Mouse (Mus musculus): Measurements from ENCODE around the gene Epo. TPM values are rescaled to one million over a fixed set of nuclear protein-coding genes. Genes with fewer than 3 reads are reported as not detected.

The Epo gene
- not detected for total RNA-seq (2022)

DNA sequence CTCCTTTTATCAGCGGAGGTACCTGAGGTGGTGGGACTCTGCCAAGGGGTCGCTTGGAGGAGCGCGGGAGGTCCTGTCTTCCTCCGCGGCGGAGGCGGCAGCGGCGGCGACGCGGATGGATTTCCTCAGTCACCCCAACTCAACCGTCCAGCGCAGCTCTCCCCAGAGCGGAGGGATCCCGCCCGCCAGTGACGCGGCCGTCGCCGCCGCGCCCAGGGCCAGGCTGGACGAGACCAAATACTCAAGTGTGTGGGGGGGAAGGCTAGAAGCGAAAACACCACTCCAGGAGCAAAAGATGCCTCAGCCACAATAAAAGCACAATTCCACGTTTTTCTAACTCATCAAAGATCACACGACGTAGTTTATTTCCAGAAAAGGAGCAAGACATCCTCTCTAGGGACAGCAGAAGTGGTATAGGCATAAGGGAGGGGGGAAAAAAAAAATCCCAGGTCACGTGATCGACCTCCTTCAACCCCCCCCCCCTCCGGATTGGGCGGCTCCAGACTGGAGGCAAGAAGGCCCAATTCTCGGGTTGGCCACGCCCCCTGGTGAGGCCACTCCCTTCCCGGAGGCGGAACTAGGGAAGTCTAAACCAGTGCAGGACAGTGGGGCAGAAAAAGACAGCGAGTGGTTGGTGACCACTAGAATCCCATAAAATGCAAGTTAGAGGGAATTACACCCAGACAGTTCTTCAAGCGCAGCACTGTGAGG lies at the start of gene Epo, which contains the start of gene Gnb2:
TSS of gene Epo (minus strand) at position 126 of the 711 bp plus-strand sequence.
TSS of gene Gnb2 (minus strand) at position 394 of the 711 bp plus-strand sequence.
- peak; percentile 99 for DNase-seq (ENCODE audit: low spot score)

DNA sequence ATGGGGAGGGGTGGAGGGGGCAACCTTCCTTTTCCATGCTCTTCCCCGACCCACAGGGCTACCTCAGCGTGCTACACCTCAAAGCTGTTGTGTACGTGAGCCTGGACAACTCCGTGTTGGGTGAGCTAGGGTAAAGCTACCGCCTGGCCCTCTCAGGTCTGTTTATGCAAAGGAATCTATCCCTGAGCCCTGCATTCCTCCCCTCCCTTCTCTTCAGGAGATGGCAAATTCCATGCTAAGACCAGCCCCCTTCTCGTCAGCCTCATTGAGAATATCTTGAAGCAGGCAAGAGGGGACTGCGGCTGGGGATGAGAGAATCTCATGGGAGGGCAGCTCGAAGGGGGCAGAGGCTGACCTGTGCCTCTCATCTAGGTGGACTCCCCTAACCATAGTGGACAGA lies 49.7 kb upstream of the Epo start:
- DNase-seq (ENCODE audit: low spot score) = no peak

DNA sequence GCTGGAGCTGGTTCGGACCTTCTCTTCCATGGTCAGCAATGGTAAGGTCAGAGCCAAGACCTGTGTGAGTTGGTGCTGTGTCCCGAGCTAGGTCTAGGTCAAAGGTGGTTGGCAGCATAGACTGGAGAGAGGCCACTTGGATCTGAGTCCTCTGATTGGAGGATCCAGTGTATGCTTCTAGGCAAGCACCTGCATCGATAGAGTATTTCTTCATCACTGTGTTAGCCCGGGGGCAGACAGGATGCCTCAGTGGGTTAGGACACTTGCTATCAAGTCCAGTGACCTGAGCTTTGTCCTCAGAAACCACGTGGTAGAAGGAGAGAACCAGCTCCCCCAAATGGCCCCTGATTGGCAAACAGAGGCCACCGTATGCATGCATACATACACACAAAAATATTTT lies 47.2 kb upstream of the Epo start:
- no peak for DNase-seq (ENCODE audit: low spot score)

DNA sequence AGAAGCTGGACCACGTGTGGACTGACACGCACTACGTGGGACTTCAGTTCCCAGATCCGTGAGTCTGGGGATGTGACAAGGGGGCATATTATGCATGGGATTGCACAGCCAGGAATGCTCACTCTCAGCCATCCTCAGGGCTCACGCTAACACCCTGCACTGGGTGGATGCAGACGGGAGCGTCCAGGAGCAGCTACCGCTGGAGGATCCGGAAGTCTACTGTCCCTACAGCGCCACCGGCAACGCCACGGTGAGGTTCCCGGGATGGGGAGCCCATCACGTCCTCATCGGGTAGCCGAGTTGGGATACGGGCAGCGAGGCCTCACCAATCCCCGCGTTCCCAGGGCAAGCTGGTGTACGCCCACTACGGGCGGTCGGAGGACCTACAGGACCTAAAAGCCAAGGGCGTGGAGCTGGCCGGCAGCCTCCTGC lies 41.4 kb upstream of the Epo start:
- peak; percentile 19 for DNase-seq (ENCODE audit: low spot score)

DNA sequence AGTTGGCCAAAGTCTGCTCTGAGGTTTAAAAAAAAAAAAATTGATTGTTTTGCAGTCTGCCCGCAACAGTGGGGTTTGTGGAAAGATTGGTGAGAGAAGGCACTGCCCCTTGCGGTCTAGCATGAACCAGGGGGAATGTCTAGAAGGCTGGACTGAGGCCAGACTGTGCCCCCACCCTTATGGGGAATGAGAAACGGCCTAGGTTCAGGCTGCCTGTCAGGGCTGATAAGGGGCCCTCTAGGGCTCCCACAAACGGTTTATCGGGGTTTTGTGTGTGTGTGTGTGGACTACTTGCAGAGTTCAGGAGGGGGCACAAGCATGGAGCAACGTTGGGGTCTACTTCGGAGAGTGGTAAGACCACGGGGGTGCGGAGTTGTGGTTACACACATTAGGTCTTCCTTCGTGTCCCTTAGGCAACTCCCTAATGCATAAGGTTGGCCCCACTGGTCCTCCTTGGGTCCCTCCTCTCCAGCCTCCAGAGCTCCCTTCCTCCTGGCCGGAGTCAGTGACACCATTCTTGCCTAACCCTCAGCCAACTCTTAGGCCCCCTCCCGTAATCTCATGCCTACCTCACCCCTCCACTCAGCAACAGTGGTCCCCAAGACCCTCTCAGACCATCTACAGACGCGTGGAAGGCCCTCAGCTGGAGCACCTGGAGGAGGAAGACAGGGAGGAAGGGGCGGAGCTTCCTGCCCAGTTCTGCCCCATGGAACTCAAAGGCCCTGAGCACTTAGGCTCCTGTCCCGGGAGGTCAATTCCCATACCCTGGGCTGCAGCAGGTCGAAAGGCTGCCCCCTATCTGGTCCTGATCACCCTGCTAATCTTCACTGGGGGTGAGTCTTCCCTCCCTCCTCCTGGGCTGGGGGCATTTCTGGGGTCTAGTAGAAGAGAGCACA lies 37.9 kb upstream of the Epo start:
- no peak for DNase-seq (ENCODE audit: low spot score)

DNA sequence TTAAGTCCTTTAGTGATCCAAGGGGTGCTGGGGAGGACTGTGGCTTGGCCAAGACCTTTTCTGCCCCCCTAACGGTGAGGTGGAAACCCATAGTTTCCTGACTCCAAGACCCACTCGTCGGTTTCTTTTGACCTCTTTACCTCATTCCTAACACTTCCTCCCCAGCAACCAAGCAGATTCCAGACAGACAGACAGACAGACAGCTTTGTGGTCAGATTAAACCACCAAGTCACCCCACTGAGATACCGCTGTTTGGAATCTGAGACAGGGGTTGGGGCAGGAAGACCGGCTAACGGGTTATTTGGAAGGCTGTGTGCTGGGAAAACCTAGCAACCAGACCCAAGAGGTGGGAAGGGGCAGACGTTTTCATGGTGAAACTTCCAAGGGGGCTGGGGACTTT lies 37.1 kb upstream of the Epo start:
- DNase-seq (ENCODE audit: low spot score) = no peak

DNA sequence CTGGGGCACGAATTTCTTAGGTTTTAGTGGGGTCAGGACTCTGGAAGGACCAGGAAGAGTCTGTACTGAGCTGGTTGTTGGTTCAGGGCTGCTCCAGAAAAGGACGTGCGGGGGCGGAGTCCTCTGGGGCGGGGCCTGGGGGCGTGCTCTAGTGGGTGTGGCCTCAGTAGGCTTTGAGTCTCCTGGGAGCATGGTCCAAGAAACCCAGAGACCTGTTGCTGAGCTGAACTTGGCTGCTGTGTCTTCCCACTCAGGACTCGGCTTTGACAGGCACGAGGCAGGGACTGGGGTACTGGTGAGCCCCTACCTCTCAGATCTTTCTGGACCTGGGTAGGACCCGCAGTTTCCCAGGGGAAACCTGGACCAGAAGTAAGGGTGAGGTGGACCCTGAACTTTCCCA lies 36.6 kb upstream of the Epo start, which contains the start of gene Tfr2:
TSS of gene Tfr2 (plus strand) at position 176 of the 400 bp plus-strand sequence.
- peak; percentile 31 for DNase-seq (ENCODE audit: low spot score)

DNA sequence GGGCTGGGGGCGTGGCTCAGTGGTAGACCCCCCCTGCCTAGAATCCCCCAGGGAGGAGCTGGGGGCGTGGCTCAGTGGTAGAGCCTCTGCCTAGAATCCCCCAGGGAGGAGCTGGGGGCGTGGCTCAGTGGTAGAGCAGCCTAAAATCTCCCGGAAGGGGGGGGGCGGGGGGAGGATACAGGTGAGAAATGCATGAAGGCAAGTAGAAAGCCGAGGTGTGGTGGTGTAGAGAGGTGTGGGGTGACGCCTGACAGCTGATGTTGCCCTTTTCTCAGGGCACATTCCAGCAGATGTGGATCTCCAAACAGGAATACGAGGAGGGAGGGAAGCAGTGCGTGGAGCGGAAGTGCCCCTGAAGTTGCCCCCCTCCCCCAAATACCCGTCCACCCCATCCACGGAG lies 36.0 kb upstream of the Epo start:
- DNase-seq (ENCODE audit: low spot score) = no peak

DNA sequence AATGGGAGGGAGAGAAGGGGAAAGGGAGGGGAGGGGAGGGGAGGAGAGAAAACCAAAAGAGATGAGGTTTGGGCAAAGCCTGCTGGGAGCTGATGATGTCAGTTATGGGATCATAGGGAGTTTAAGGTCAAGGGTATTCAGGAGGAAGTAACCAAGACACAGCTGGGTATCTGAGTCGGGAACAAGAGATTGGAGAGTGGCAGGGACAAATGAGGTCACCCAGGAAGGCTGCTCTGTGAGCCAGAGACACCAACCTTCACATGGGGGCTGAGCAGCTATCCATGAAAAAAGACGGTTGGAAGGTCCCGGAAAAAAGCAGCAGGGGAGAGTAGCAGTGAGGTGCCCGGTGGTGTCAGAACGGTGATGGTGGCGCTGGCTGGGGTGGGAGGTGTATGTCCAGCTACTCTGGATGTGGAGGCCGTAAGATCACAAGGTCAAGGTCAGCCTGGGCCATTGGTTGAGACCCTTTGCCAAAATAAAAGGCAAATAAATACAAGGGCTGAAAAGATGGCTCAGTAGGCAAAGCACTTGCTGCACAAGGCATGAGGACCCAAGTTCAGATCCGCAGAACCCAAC lies 35.3 kb upstream of the Epo start:
- no peak for DNase-seq (ENCODE audit: low spot score)

DNA sequence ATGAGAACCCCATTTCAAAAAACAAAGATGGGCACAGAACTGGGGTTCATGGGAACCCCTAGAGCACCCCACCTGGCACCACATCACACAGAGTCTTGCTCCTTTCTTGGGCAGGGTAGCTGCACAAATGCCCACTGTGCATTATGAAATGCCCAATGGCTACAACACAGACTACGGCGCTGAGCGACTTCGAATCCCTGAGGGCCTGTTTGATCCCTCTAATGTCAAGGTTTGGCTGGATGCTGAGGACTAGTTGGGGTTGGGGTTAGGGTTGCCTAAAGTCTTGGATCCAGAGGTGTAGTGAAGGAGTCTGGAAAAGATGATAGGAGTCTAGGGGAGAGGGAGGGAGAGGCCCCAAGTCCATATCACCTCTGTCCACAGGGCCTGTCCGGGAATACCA lies 33.4 kb upstream of the Epo start:
- no peak for DNase-seq (ENCODE audit: low spot score)

DNA sequence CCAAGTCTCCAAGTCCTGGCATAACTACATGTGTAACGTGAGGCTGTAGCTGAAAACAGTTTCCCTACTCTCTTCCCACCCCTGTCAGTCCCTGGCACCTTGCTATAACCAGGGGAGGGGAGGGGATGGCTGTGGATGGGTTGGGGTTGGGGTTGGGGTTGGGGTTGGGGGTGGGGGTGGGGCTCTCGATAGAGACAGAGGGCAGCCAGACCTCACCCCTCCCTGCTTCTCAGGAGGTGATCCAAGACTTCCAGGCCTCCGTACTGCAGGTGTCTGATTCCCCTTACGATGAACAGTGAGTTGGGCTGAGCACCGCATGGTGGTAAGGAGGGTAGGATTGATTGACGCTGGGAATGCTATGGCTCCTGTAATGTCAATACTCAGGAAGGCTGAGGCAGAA lies 32.7 kb upstream of the Epo start:
- DNase-seq (ENCODE audit: low spot score) = no peak

DNA sequence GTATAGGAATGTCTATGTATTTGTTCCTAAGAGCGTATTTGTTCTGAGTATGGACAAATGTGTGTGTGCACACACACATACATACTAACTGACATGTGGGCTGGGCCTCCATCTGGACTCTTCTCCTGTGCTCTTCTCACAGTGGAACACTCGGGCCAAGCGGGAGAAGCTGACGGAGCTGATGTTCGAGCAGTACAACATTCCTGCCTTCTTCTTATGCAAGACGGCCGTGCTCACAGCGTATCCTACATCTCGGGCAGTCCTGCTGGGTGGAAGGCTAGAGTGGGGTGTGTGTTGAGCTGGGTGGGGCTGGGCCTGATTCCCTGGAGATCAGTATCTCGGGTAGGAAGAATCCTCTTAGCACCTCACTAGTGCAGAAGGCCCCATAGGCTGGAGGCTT lies 29.9 kb upstream of the Epo start:
- no peak for DNase-seq (ENCODE audit: low spot score)

DNA sequence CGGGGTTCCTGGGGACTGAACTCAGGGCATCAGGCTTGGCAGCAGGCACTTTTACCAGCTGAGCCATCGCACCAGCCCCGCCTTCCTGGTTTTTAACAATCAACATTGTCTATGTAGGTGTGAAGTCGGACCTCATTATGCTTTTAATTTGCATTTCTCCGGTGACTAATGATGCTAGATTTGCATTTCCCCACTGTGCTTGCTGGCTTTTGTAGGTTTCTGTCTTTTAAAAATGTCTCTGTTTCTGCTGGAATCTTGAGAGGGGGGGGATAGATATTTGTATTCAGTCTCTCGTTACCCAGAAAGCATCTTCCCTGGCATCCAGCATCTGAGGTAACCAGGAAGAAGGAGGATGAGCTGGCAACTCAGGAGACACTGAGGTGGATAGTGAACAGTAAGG lies 28.5 kb upstream of the Epo start:
- no peak for DNase-seq (ENCODE audit: low spot score)

DNA sequence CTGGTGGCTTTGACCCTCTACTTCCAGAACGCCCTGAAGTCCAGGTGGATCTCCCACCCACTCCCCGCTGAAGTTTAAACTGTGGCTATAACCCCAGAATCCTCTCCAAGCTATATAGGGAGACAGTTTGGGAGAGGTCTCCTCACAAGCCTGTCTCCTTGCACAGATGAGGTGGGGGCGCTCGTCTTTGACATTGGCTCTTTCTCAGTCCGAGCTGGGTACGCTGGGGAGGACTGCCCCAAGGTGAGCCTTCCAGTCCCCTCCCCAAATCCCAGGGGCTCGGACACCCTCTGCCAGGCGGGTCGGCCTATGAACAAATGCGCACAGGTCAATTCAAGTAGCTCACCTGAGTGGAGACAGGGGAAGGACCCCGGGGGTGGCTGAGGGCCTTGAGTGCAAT lies 20.9 kb upstream of the Epo start:
- DNase-seq (ENCODE audit: low spot score) = no peak

DNA sequence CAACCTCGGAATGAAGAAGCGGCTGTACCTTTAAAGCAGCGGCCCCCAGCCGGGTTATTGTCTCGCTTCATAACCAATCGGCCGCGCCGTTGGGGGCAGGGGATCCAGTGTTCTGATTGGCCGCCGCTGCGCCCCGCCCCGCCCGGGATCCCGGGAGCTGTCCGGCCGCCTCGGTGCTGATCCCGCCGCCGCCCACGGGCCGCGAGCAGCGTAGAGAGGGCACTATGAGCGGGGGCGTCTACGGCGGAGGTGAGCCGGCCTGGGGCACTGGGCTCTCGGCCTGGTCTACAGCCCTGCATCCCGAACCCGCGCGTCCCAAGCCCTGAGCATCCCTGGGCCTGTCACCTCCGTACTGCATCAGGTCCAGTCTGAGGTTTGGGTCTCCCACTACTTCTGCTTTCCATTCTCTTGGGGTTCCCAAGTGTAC lies 20.4 kb upstream of the Epo start, which contains the start of gene Actl6b:
TSS of gene Actl6b (plus strand) at position 107 of the 427 bp plus-strand sequence.
- no peak for DNase-seq (ENCODE audit: low spot score)

DNA sequence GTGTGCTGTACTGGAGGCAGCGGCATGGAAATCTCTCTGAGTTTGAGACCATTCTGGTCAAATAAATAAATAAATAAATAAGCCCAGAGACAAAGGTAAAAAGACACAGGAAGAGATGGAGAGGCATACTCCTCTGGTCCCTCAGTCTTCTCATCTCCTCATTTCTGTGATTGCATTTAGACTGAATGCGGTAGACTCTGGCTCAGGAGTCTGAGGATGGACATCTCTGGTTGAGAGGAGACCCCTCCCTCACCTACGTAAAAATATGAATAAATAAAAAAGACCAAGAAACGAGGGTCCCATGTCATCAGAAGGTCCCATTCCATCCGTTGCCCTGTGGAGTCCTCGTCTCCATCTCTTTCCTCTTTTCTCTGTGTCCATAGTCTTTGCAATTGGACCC lies 20.0 kb upstream of the Epo start:
- DNase-seq (ENCODE audit: low spot score) = no peak

DNA sequence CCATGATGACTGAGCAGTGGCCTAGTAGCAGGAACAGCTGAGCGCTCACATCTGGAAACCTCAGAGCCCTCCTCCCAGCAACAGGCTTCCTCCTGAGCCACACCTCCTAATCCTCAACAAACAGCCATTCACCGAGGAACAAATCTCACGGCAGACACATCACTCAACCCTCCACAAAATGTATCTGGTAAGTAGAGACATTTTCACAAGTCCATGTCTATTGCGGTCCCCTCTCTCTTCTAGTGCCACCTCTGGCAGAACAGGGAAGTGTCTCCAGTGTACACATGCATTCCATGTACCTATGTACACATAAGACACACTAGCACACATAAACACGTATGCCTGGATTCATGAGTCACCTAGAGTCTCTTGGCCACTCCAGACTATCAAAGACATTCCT lies 18.1 kb upstream of the Epo start:
- no peak for DNase-seq (ENCODE audit: low spot score)

DNA sequence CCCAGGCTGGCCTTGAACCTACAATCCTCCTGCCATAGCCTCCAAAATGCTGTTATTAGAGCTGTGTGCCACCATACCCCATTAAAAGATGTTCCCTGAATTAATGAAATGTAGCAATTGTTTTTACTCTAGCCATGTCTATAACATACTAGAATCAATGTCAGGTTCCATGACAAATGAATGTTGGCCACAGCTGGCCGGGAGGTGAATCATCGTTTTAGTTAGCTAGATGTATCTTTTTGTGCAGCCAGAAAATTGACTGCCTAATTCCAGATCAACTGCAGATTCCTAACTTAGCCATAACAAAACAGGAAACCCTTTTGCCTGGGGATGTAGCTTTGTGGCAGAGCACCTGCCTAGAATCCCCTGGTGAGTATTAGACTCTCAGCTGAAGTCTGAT lies 16.8 kb upstream of the Epo start:
- DNase-seq (ENCODE audit: low spot score) = no peak

DNA sequence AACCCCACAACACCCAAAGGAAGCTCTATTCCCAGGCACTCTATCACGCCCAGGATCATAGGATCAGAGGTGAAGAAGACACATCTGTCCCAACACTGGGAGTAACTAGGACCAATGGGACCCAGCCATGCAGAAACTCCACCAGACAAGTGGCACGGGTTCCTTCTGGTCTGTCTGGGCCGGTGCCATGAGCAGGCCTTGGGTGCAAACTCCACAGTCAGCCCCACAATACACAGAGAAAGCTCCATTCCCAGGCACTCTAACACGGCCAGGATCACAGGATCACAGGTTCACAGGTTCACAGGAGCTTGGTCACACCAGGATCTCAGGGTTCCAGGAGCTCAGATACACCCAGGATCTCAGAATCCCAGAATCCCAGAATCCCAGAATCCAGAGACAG lies 12.6 kb upstream of the Epo start:
- no peak for DNase-seq (ENCODE audit: low spot score)

DNA sequence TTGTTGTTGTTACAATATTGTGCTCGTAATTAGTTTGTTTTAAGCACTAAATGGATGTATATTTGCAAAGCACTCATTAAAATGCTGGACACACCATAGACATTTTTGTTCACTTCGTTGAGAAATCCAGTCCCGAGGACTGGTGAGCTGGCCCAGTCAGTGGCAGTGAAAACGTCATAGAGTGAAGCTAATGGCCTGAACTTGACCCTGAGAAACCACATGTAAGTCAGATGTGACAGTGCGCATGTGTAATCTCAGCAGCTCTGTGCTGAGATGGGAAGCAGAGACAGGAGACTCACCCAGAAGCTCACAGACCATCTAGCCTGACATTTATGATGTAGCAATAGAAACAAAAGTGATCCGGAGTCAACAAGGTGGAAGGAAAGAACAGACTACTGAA lies 11.9 kb upstream of the Epo start:
- no peak for DNase-seq (ENCODE audit: low spot score)

DNA sequence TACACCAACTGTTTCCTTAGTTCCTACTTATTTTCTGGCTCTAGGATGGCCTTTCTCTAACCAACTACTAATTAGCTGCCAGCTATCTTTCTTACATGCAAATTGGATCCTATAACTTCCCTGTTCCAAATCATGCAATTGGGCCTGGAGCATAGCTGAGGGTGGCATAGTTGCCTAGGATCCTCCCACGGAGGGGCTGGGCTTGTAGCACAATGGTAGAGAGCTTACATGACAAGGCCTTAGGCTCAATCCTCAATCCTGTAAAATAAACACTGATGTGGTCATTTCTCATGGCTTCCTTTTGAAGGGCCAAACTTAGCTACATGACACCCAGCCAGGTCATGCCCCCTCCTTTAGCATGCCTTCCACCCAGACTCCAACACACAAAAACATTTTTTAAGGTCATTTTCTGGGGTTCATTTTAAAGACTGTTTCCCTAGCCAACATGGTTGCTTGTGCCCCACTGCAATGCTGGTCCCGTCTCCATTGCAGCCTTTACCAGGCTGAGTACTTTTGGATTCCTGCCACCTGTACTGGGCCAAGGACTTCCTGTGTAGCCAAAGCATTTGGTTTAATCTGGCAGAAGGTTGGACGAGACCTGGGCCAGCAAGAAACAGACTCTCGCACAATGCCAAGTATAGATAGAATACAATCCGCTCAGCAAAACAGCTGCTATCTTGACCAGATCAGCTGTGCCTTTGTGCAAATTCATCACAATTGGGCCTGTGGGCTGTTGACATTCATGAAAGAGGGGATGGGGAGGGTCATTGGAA lies 8.9 kb upstream of the Epo start:
- DNase-seq (ENCODE audit: low spot score) = no peak

DNA sequence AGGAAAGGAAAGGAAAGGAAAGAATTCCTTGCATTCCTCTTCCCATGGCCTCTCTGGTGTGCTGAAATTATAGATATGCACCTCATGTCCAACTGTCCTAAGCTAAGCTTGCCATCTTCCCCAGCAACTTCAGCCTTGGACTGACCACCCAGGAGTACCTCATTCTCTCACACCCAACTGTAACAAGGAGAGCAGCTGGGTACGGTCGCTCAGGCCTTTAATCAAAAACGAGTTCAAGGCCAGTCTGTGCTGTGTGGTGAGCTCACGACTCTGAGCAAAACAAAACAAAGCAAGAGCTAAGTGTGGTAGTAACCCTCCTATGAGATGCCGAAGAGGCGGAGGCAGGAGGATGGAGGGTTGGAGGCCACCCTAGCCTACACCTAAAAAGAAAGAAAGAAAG lies 7.9 kb upstream of the Epo start:
- DNase-seq (ENCODE audit: low spot score) = no peak
